Mouse (Mus musculus) megakaryocyte, embryonic 14.5 days (primary cell): Measurements from ENCODE around the gene Selplg. TPM values are rescaled to one million over a fixed set of nuclear protein-coding genes. Genes with fewer than 3 reads are reported as not detected.
"Not testable (repeated sequence)": the region's sequence is repeated elsewhere in the genome, so short reads cannot be mapped to it uniquely, and the experiment has no call there.

ENCODE experiments used
- H3K27me3 ChIP-seq: replicated peaks from 2 replicates; pipeline ENCODE3; 2012; ENCODE audit warnings: inconsistent platforms
- H3K36me3 ChIP-seq: replicated peaks from 2 replicates; pipeline ENCODE3; 2012; ENCODE audit warnings: low read length, inconsistent platforms, mixed read lengths
- H3K4me1 ChIP-seq: 2 replicates; pipeline ENCODE4 v1.6.1; 2012; ENCODE audit warnings: inconsistent platforms
- H3K4me3 ChIP-seq: replicated peaks from 2 replicates; pipeline ENCODE3; 2012; ENCODE audit warnings: moderate library complexity, mild to moderate bottlenecking, inconsistent platforms
- H3K9me3 ChIP-seq: 2 replicates; pipeline ENCODE4 v1.6.1; 2012; ENCODE audit warnings: inconsistent platforms
- FLI1 ChIP-seq: IDR thresholded peaks from 2 replicates; pipeline ENCODE4 v1.6.1; 2012; ENCODE audit warnings: low read length, inconsistent platforms, mixed read lengths
- GATA1 ChIP-seq: IDR thresholded peaks from 3 replicates; pipeline ENCODE4 v1.6.1; 2012; ENCODE audit warnings: mixed read lengths, low read length, inconsistent platforms, borderline replicate concordance
- polyA plus RNA-seq: library from polyadenylated mRNA; stranded (reverse); fragments of >175 nt; gene quantifications from 2 replicates; pipeline ENCODE4 v1.2.3, GENCODE M21; 2012; ENCODE audit warnings: low replicate concordance; ENCODE audit not compliant: insufficient read depth

The Selplg gene
- polyA plus RNA-seq, 1 experiment: 167 TPM

DNA sequence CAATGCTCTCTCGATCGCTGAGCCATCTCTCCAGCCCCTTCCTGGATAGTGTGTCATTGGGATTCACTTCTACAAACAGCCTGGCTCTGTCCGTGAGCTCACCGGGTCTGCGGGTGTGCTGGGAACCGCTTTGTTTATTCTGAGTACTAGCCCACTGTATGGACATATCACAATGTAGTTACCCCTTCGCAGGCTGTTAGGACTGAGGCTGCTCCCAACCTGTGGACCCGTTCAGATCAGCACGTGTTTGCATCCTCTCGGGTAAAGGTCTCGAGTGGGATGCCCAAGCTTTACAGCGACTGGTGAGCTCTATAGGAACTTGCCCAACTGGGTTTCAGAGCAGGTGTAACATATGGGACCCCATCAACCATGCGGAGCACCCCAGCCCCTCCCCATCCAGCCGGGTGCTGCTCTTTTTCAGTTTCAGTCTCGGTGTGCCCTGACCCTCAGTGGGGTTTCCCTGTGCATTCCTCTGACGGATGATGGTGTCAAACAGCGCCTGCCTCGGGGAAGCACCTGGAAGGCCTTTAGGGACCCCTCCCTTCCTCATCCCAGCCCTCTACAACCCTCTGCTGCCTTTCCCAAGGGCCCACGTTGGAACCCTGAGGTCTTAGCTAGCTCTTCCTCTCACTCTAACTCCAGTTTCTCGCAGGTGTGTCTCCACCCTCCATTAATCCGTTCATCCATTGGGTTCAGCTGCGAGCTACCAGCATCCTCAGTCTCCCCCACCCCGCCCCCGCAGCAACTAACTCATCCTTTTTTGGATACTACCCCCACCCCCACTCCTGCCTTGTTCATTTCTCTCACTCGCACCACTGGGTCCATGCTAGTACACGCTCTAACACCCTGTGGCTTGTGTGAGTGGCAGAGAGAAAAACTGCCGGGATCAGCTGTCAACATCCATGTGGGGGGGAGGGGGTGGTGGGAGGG lies 18.1 kb downstream of the Selplg start:
- H3K36me3 ChIP-seq: peaks cover 10% of the 10 kb centered on the region

DNA sequence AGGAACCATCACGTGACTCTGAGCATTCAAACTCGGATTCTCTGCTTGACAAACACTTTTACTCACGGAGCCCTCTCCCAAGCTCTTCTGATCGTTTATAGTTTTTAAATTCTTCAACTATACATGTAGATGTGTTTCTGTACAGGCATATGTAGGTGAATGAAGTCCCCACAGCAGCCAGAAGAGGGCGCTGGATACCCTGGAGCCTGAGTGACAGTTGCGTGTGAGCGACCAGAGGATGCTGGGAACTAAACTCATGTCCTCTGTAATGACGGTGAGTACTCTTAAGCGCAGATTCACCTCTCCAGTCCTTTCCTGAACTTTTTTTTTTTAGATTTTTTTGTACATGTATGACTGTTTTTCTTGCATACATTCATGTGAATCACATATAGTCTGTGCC lies 18.8 kb downstream of the Selplg start:
- Histone ChIP-seq H3K4me1 (peaks cover 35% of the 10 kb centered on the region), H3K36me3 (peaks cover 2% of the 10 kb centered on the region), H3K9me3 (no peaks in the 10 kb centered on the region; the same call in 1 of the 2 replicates), H3K27me3 (peaks cover 12% of the 10 kb centered on the region), H3K4me3 (no peak overlapping the region)
- no peak for TF ChIP-seq GATA1
- TF ChIP-seq FLI1: no peak

More for the DNA sequence above, 18.1 kb downstream of the Selplg start:
- H3K4me3 ChIP-seq: no peak overlapping the region
- peaks cover 35% of the 10 kb centered on the region for H3K4me1 ChIP-seq
- peaks cover 8% of the 10 kb centered on the region for H3K27me3 ChIP-seq
- H3K9me3 ChIP-seq: no peaks in the 10 kb centered on the region; the same call in 1 of the 2 replicates
- TF ChIP-seq FLI1 (no peak), GATA1 (no peak)

DNA sequence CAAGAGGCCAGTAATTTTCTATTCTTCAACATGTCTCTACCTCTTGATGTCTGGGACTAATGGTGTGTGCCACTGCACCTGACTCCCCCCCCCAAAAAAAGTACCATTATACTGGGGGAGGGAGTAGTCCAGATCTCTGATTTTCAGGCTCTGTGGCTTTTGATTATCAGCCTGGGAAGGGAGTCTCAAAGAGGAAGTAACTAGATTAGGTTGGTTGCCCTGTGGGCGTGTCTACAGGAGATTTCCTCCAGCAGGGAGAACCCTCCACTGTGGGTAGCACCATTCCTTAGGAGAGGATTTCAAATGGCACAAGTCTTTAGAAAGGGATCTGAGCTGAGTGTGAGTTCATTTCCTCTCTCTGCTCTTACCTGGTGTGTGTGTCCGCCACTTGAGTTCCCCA lies 19.8 kb downstream of the Selplg start:
- TF ChIP-seq FLI1 (no peak), GATA1 (no peak)
- Histone ChIP-seq H3K4me1 (peaks cover 43% of the 10 kb centered on the region), H3K4me3 (no peak overlapping the region), H3K9me3 (no peaks in the 10 kb centered on the region; the same call in 1 of the 2 replicates), H3K27me3 (peaks cover 19% of the 10 kb centered on the region), H3K36me3 (no peaks in the 10 kb centered on the region)

DNA sequence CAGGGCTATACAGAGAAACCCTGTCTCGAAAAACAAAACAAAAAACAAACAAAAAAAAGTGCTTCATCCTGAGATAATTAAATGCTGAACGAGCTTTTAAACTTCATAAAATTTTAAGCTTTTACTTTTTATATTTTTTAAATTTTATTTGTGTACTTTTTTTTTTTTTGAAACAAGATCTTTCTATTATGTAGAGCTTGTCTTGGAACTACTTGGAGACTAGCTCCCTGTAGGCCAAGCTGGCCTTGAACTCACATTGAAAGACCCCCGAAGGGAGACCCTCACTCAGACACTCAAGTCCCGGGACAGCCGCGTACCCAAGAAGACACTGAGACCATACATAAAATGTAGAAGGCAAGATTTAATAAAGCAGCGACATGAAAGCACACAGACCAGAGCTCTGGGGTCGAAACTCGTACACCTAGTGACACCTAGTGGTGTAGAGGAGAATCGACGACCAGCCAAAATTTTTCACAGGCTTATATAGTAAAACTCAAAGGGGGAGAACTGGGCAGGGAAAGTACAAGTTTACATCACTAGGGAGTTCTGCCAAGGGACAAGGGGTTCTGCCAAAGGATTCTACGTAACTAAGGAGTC lies 20.5 kb downstream of the Selplg start:
- Histone ChIP-seq H3K4me1 (peaks cover 48% of the 10 kb centered on the region), H3K27me3 (peaks cover 25% of the 10 kb centered on the region)
- not testable (repeated sequence) for H3K9me3 ChIP-seq, H3K36me3 ChIP-seq, H3K4me3 ChIP-seq

DNA sequence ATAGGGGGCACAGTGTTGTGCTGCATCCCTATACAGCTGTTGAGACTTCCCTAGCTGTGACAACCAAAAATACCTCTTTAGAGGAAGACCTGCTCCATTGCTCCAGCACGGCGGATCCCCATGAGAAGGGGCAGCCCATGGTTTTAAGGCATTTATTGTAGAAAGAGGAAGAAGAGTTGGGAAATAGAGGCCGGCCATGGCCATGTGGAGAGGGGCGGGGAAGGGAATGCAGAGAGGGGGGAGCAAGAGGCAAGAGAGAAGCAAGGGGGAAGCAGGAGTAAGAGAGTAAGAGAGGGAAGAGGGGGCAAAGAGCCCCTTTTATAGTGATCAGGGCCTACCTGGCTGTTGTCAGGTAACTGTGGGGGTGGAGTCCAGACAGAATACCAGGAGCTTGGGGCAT lies 22.3 kb downstream of the Selplg start:
- no peak for TF ChIP-seq GATA1
- no peak for TF ChIP-seq FLI1
- H3K9me3 ChIP-seq: no peaks in the 10 kb centered on the region; the same call in 1 of the 2 replicates
- H3K4me1 ChIP-seq: peaks cover 49% of the 10 kb centered on the region
- H3K36me3 ChIP-seq: no peaks in the 10 kb centered on the region
- H3K27me3 ChIP-seq: peaks cover 41% of the 10 kb centered on the region
- no peak overlapping the region for H3K4me3 ChIP-seq

DNA sequence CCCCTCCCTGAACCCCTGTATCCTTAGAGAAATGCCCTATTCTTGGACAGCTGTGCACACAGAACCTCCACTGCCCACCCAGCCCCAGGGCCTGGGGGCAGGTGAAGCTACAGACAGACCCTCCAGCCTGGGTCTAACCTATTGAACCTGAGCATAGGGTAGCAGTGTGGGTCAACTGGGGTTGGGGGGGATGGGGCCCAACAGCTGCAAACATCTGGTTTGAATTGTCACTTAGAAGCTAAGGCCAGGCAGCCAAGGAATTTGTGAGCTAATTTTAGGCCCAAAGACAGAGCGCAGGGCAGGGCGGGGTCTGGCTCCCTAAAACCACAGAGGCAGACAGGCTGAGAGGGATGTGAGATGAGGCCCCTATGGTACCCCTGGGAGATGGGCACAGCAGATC lies 24.3 kb downstream of the Selplg start:
- TF ChIP-seq GATA1: no peak
- no peak for TF ChIP-seq FLI1
- H3K4me3 ChIP-seq: no peak overlapping the region
- no peaks in the 10 kb centered on the region for H3K36me3 ChIP-seq
- H3K9me3 ChIP-seq: no peaks in the 10 kb centered on the region; the same call in 1 of the 2 replicates
- peaks cover 54% of the 10 kb centered on the region for H3K4me1 ChIP-seq
- H3K27me3 ChIP-seq: peaks cover 45% of the 10 kb centered on the region

DNA sequence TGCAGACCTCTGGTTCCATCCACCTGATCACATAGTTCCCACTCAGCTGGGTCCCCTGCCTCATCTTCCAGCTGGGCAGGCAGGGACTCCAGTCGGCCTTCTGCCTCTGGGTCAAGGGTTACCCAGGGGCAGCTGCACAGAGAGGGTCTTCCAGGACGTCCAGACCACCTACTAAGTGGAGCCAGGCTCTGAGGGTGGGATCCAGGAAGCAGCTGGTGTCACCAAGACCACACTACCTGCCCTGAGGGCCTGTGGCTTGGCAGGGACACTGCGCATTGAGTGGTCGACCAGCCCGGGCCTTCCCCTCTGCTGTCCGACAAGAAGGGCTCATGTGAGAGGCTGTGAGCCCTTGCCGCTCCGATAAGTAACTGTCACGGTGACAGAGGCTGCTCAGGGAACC lies 24.7 kb downstream of the Selplg start:
- no peak for TF ChIP-seq GATA1
- no peak for TF ChIP-seq FLI1
- Histone ChIP-seq H3K4me1 (peaks cover 53% of the 10 kb centered on the region), H3K4me3 (no peak overlapping the region), H3K27me3 (peaks cover 46% of the 10 kb centered on the region), H3K36me3 (no peaks in the 10 kb centered on the region), H3K9me3 (no peaks in the 10 kb centered on the region; the same call in 1 of the 2 replicates)

DNA sequence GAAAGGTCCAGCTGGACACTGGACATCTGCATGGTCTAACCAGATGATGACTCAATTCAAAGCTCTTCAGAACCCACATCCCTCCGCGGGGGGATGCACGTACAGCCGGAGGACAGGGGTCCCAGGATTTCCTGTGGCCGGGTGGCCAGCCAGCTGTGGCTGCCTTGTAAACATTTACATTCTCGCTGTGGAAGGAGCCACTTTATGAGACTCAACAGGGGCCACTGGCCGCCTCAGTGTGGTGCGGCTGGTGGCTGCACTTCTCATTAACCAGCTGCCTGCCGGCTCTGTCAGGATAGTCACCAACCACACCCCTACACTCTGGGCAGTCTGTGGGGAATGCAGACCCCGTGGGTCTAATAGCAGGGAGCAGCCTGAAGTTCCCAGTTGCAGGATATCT lies 26.0 kb downstream of the Selplg start:
- no peak overlapping the region for H3K4me3 ChIP-seq
- TF ChIP-seq FLI1: no peak
- no peak for TF ChIP-seq GATA1
- no peaks in the 10 kb centered on the region for H3K36me3 ChIP-seq
- H3K27me3 ChIP-seq: peaks cover 56% of the 10 kb centered on the region
- peaks cover 54% of the 10 kb centered on the region for H3K4me1 ChIP-seq
- no peaks in the 10 kb centered on the region; the same call in 1 of the 2 replicates for H3K9me3 ChIP-seq

DNA sequence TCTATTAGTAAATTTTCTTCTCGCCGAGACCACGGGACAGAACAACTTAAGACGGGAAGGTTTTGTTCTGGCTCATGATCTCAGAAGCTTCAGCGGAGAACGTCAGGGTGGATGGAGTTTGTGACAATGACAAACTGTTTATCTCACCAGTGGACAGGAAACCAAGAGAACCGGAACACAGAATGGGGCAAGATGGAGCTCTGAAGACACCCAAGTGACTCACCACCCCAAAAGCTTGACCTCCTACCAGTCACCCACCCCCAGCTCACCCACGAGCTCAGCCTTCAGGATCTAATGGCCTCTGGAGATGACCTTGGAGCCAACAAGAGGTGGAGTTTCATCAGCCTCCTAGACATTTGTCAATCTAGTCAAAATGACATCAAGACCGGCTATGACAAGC lies 27.1 kb downstream of the Selplg start:
- H3K36me3 ChIP-seq: no peaks in the 10 kb centered on the region
- no peak overlapping the region for H3K4me3 ChIP-seq
- H3K9me3 ChIP-seq: no peaks in the 10 kb centered on the region
- no peak for TF ChIP-seq FLI1
- TF ChIP-seq GATA1: no peak
- H3K4me1 ChIP-seq: peaks cover 60% of the 10 kb centered on the region
- peaks cover 62% of the 10 kb centered on the region for H3K27me3 ChIP-seq

DNA sequence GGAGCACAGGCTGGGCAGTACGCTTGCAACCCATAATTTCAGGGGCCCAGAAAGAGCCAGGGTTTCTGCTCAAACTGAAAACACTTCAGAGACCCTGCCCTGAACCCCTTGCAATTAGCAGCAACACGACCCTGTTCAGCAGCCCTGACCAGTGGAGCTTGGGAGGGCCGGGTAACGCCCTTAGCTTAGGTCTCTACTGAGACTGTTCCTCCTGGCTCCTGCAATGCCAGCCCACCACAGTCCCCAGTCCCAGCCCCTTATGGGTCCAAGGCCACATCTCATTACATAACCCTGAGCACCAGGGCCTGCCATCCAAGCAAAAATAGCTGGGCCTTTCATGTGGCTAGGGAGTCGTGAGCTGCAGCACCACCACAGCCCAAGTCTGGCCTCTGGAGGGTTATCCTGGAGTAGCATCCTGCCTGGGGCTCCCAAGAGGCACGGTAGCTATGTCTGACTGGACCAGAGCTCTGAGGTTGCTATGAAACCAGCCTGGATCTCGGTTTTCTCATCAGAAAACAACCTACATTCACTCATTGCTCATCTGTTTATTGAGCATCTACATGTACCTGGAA lies 28.0 kb downstream of the Selplg start:
- H3K4me1 ChIP-seq: peaks cover 66% of the 10 kb centered on the region
- no peaks in the 10 kb centered on the region for H3K36me3 ChIP-seq
- peaks cover 68% of the 10 kb centered on the region for H3K27me3 ChIP-seq
- no peak overlapping the region for H3K4me3 ChIP-seq
- TF ChIP-seq GATA1 (no peak), FLI1 (no peak)
- H3K9me3 ChIP-seq: no peaks in the 10 kb centered on the region
